Mouse (Mus musculus) G1E (cell line): ENCODE measurements around the gene Srd5a3.

Source experiments
- CTCF ChIP-seq: IDR thresholded peaks from 2 replicates; pipeline ENCODE4 v1.5.1; 2012; ENCODE audit warnings: low read depth, low read length, inconsistent platforms, mixed read lengths
- GATA1 ChIP-seq: IDR thresholded peaks from 2 replicates; pipeline ENCODE4 v1.6.1; 2012; ENCODE audit warnings: borderline replicate concordance, low read length, inconsistent platforms, mixed read lengths

- TF ChIP-seq GATA1 (no peak), CTCF (no peak)
These were observed 32.8 kb upstream of the Srd5a3 start for GRCm38 (mm10) chr5:76107306-76107705.
